Mouse (Mus musculus) kidney, adult 8-10 months (tissue): ENCODE data around the gene Clpx.
A peak's percentile ranks its signal among the peaks of the same experiment; 100 is the strongest.
"Not testable (repeated sequence)": the region's sequence is repeated elsewhere in the genome, so short reads cannot be mapped to it uniquely, and the experiment has no call there.

Experiments used
- DNase-seq, 2 experiments: peaks; one replicate each; pipeline ENCODE4 v3.0.0; 2022

Clpx gene

GRCm38 (mm10) chr9:65293973-65294715, at the start of gene Clpx:
Gene Clpx (plus strand): TSS chr9:65294260.
- peak; percentile 97 for DNase-seq

DNA sequence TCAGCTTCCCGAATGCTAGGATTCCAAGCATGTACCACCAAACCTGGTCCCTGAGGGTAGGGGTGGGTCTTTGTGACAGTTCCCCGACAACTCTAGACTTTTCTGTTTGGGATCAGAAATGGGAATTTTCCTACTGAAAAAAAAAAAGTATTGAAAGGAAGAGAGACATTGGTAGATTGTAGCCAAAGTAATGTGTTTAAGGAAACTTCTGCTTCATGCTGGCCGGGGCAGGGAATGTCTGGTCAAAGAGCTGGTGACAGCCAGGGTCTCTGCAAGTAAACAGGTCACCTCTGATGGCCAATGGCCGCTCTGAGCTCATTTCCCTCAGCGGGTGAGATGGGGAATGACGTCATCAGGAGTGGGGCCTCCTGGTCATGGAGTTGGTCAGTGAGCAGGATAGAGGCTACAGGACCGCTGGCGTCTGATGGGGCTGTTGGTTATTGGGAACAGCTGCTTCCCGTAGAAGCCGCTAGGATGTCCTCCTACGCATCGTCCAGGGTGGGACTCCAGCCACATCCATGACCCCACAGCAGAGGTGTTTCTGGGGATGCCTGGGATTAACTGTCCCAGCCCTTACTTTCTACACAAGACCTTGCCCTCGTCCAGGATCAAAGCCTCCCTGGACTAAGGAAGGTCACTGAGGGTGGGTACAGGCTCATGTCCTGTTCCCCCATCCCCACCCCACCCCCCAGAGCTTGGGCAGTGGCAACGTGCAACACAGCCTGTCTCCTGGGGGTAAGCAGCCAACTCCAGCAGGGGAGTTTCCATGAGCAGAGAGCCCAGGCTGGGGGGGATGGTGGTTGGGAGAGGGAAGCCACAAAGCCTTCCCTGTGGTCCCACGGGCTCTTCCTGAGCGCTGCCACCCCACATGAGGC, 46.3 kb upstream of the Clpx start:
- no peak for DNase-seq

DNA sequence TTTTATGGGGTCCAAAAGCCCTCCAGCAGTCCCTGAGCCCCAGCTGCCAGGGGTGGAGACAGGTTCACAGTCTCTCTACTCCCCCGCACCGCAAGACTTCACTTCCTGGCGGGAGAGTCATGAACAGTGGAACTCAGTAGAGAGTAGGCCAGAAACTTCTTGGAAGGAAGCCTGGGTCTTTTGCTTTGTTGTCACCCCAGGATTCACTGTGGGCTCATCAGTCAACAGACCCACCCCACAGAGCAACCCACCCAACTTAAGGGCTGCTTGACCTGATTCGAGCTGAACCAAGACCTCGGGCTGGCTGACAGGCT, 45.7 kb upstream of the Clpx start:
- no peak for DNase-seq

GRCm38 (mm10) chr9:65252026-65252425, 42.0 kb upstream of the Clpx start:
- no peak for DNase-seq

DNA sequence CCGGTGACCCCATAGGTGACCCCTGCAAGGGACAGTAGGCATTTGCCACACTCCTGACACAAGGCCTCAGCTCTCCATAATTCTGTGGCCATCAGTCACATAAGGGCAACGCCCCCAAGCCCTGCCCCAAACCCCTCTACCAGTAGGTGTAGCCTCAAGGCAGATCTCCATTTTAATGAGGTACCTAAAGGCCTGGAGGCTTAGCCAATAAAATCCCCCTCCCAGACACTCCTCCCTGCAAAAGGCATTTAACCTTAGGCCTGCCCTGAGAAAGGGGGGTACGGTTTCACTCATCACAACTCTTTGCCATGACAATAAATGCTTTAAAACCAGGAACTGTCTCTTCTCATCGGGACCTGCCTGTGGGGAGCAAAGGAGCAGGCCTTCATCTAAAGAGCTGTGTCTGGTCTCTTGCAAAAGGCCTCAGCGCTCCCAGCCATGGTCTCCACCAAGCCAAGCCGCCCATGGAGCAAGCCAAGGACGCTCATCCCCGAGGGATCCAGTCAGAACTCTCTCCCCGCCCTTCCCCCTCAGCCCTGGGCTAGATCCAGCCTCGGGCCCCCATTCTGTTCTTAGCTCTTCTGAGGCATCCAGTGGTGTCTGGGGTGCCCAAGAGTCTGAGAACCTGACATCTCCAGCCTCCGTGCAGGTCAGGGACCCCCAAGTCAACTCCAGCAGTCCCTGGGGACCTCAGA, 38.0 kb upstream of the Clpx start:
- DNase-seq = no peak

GRCm38 (mm10) chr9:65257218-65257910, 36.7 kb upstream of the Clpx start:
- DNase-seq = no peak

DNA sequence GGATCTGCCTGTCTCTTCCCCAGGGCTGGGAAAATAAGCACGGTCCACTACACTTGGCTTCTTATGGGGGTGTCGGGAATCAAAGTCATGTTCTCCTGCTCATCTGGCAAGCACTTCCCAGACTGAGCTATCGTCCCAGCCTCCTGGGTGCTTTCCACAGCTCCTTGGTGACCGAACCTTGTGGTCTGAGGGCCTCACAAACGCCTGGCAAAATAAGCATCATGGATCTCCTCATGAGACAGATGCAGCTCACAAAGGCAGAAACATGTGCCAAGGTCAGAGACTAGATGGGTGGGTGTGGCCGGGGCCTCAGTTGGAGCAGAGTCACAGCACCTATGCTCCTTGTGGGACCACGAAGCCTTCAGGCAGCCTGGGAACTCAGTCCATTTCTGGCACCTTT, 34.7 kb upstream of the Clpx start:
- DNase-seq = no peak

- DNase-seq = no peak
Measured at GRCm38 (mm10) chr9:65261591-65262230, 32.3 kb upstream of the Clpx start.

- no peak for DNase-seq
Measured at GRCm38 (mm10) chr9:65262641-65263120, 31.4 kb upstream of the Clpx start.

DNA sequence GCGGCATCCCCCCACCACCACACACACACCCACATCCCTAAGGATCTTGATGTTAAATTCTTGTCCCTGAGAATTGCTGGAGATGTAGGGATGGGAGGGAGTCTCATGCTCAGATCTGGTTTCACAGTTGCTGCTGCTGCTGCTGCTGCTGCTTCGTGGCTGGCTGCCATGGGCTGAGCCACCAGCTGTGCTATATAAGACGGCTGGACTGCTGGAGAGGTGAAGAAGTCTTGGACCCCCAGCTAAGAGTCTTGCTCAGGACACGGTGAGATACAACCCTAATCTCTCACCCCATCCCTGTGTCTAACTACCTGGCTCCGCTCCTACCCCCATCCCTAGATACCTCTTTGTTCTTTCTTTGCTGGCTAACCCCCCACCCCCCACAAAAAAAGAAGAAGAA, 29.1 kb upstream of the Clpx start, which contains the start of gene Cilp:
Gene Cilp (plus strand): TSS at position 222 of the 400 bp plus-strand sequence.
- no peak for DNase-seq

- peak; percentile 37 to 50 for DNase-seq
Measured at GRCm38 (mm10) chr9:65267742-65268515, 26.1 kb upstream of the Clpx start.

GRCm38 (mm10) chr9:65273048-65273809, 20.8 kb upstream of the Clpx start:
- DNase-seq = peak; percentile 64 to 78

DNA sequence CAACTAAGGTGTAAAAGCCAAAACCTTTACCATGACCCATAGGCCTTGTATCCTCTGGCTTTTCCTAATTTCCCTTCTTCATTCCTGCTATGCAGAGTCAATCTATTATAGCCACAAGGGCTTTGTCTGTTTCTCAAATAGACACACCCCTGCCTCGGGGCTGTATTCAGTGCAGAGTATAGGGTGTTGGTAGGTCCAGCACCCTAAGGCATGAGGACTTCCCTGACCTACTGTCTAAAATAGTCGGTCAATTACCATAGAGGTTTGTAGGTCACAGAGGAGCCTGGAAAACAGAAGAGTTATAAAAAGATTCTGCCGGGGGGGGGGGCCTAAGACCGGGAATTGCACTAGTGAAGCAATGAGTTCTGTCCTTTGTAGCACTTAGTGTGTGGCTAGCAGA, 20.2 kb upstream of the Clpx start:
- DNase-seq = no peak

DNA sequence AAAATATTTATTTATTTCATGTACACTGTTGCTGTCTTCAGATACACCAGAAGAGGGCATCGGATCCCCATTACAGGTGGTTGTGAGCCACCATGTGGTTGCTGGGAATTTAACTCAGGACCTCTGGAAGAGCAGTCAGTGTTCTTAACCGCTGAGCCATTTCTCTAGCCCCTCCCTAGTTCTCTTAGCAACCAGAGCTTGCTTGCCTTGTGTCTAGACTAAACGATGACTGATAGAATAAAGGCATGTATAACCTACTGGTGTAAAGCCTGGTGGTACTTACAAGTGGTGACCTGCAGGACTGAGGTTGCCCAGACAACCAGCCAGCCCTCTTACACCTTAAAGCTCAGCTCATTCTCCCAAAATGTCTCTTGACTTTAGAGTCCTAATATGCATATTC, 19.2 kb upstream of the Clpx start:
- DNase-seq = not testable (repeated sequence)

DNA sequence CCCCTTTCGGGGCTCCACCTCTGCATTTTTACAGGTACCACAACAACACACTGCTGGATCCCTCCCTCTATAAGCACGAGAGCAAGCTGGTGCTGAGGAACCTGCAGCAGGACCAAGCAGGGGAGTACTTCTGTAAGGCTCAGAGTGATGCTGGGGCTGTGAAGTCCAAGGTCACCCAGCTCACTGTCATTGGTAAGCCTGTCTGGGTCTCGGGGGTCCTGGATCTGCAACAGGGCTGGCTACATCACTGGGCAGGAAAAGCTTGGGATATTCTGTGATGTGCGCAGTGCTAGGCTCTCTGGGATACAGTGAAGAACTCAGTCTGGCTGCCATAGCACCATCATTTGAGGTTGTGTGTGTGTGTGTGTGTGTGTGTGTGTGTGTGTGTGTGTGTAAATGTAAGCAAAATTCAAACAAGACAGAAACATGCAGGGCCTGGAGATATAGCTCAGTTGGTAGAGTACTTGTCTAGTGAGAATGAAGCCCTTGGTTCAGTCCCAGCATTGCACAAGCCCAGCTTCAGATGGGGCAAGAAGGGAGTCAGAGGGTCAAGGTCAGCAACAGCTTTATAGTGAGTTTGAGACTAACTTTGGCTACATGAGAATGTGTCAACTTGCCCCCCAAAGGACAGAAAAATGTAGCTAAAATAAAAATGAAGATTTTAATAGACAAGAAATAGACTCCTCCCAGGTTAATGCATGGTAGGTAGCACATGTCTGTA, 18.1 kb upstream of the Clpx start:
- DNase-seq = no peak

DNA sequence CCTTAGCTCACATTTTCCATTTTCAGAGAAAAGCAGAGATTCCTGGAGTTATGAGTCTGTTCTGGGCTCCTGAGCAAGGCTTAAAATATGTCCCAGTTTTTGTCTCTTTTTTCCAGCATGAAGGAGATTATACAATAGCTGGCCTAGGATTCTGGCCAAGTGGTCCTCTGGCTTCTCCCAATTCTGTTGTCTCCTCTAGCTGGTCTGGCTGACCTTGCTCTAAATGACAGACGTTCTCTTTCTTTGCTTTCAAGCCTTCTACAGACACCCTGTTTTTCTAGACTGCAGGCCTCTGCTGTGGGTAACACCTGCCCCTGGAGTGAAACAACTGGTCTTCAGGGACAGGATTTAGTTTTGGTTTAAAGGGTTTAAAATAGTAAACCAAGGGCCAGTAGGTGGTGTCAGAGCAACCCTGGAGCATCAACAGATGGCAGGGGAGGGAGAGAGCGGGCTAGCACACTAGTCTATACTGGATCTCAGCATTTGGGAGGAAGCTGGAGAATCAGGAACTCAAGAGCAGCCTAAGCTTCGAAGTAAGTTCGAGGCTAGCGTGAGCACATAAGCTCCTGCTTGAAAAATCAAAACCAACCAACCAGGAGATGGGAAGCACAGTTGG, 12.4 kb upstream of the Clpx start:
- DNase-seq = no peak

DNA sequence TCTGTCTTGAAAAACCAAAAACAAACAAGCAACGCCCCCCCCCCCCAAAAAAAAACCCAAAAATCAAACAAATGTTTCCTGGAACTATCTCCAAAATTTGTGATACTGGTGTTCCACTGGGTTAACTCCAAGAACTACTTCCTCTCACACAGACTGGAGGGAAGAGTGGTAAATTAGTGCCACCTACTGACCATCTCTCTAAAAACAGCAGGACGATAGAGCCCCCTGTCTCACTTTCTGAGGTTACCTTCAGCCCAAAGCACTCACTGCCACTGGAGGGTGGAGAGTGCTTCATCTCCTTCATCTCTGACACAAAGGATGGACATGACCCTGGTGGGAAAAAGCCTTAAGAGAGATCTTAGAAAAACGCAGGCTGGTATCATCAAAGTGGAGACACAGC, 10.8 kb upstream of the Clpx start:
- DNase-seq = no peak

GRCm38 (mm10) chr9:65288252-65288651, 5.8 kb upstream of the Clpx start:
- not testable (repeated sequence) for DNase-seq

GRCm38 (mm10) chr9:65289988-65290387, 4.1 kb upstream of the Clpx start:
- peak; percentile 81 to 86 for DNase-seq

GRCm38 (mm10) chr9:65292421-65292820, 1.6 kb upstream of the Clpx start:
- no peak for DNase-seq
